Mouse (Mus musculus) spleen, postnatal 10 days (tissue): ENCODE measurements at regions not wholly inside any gene's neighbourhood (a gene's known extent, or its start where the extent isn't known, plus 50 kb on each side); places are given as distances from the start of the nearest gene placed in this dataset.
"Not testable (repeated sequence)": the region's sequence is repeated elsewhere in the genome, so short reads cannot be mapped to it uniquely, and the experiment has no call there.

Experiments
- DNase-seq, 2 experiments: peaks; one replicate each; pipeline ENCODE4 v3.0.0; 2021 to 2022; ENCODE audit warnings: low spot score in 2 of 2

DNA sequence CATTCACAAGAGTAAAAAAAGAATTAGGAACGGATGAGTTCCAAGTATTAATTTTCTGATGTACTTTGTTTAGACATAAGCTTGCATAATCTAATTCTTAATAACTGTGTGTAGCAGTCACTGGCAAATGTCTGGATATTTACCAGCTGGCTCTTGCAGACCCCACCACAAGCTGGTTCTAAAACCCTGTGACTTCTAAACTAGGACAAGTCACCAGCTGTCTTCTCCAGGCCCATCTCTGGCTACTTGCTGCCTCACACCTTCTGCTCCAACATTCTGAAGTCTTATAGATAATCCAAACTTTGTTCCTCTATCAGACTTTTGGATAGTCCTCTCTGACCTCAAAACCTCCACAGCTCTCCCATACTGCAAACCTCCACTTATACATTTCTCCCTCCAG, 189.9 kb upstream of the Rhobtb1 start:
- no peak for DNase-seq

DNA sequence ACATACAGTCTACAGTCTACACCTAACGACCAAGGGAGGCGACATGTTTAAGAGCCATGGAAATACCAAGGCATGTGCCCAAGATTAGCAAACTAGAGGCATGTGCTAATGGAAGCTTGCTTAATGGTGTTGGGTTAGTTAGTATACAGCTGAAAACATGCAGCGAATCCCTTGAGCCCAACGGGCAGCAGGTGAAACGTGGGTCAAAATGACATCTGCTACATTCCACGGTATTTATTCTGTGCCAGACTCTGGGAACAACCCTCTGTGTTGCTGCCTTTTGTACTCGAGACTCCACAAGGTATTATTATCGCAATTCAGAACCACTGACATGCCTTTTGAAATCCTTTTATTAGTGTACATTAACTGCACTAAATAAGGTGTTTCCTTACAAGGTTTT, 188.1 kb upstream of the Rhobtb1 start:
- DNase-seq = no peak

DNA sequence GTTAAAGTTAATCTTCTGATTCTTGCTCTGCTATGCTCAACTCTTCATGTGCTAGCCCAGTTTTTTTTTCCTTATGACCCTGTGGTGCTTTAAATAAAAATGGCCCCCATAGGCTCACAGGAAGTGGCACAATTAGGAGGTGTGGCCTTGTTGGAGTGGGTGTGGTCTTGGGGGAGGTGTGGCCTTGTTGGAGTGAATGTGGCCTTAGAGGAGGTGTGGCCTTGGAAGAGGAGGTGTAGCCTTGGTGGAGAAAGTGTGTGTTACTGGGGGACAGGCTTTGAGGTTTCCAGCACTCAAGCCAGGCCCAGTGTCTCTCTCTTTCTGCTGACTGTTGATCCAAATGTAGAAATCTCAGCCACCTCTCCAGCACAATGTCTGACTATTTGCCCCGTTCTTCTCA, 186.0 kb upstream of the Rhobtb1 start:
- no peak for DNase-seq

DNA sequence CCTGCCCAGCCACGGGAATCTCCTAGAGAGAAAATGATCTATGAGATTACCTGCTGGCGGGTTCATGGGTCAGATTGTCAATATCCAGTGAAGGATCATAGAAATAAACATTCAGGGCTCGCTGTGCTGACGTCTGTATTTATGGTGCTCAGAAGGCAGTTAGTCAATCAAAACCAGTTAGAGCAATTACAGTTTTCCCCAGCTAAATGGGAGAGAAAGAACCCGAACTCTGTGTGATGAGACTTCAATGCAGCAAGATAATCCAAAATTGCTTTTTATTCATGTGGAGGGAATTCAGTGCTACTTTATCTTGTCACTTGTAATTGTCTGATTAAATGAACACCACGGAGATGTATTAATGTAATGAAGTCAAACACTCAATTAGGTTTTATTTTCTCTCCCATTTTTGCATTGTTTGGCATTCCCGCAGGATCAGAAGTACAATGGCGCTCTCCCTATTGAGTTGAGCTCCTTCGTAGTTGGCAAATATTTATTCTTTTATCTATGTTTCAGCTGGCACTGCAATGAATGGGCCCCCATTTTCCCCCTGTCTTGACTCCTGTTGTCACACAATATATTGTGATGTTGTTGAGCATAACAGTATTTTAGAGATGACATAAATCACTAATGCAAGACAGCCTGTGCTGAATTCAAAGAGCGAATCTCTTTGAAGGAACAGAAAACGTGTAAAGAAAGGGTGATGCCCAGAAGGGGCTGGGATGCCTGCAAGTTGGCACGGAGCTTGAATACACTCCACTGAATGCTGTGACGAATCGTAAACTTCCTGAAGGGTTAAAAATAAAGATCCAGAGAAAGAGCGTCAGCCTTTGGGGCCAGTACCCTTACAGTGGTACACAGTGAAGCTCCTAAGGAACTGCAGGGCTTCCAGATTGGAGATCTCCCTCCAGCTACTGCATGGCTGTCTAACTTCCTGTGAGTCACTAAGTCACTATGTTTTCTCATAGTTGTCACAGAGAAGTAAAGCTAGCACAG, 183.0 kb upstream of the Rhobtb1 start:
- no peak for DNase-seq

DNA sequence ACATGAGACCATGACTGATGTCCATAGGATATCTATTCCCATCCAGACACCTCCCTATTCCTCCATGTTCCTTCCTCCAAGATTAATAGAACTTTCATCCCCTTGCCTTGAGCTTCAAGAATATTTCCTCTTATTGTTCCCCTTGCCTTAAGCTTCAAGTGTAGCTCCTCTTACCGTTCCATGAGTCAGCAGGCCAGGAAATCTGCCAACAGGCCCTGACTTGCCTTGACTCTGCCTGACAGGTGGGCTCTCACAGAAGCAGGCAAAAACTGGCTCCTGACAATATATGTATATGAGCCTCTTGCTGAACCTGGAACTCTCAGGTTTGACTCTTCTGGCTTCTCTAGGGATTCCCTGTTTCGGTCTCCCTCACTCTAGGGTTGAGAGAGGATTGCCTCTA, 180.7 kb upstream of the Rhobtb1 start:
- no peak for DNase-seq

DNA sequence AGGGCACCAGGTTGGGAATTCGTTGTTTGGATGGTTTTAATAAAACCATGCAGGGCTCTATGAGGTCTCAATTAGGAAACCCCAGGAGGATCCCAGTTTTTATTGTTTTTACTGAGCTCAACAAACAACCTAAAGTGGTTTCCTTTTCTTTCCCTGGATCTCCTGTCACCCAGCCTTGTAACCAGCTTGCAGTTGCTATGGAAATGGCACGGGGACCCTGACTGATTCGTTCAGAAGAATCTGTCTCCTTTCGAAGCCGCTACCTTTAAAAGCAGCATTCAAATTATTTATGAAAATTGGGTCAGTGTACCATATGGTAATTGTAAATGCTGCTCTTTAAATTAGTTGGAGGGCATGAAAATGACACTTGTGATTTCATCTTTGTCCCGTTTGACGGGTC, 176.5 kb upstream of the Rhobtb1 start:
- no peak for DNase-seq

DNA sequence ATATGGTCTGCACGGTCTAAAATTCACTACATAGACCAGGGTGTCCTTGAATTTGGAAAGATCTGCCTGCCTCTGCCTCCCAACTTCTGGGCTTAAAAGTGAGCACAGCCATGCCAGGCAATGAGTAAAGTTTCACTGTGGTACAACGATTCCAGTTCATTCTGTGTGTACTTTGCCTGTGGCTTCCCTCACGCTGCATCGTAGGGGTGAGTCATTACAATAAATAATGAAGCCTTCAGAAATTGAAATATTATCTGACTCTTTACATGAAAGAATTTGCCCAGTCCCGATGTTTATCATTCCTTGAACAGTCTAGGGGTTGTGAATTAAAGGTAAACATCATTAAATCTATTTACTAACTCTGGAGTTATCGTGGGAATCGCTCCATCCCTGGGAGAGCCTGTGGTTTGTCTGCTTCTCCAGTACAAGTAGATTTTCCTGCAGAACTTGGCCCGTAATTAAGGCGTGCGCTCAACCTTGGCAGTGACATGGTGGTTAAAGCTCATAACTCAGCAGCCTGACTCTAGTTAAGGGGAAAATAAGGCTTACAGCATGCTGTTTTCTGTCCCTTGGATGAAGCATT, 174.7 kb upstream of the Rhobtb1 start:
- no peak for DNase-seq

DNA sequence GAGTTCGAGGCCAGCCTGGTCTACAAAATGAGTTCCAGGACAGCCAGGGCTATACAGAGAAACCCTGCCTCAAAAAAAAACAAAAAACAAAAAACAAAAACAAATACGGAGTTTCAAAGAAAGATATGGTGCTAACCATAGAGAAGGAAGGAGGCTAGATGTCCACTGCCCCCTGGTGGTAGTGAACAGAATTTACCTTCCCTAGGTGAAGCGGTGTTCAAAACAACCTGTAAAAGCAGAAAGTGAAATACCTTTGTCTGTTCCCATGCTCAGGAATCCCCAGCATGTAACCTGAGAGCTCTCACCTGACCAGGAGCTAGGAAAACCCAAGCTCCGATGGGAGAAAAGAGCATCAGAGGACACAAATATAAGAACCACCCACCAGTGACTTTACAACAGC, 173.1 kb upstream of the Rhobtb1 start:
- DNase-seq = peak in 1 of 2 experiments; percentile 22

DNA sequence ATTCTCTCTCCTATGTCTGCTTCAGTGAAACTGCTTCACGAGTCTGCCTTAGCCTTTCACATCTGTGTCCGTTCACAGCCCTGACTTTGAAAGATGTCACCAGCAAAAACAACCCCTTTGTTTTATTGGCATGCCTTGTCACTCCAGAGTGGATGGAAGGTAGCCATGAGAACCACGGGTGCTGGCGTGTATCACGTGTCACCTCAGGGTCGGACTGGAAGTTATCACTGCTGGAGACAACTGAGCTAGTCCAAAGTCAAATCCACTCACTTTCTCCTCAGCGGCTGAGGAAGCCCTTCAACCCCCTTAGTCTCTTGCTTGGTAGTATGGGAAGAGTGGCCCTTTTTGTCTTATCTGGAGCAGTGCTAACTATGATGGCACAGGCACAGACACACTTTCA, 171.3 kb upstream of the Rhobtb1 start:
- no peak for DNase-seq

DNA sequence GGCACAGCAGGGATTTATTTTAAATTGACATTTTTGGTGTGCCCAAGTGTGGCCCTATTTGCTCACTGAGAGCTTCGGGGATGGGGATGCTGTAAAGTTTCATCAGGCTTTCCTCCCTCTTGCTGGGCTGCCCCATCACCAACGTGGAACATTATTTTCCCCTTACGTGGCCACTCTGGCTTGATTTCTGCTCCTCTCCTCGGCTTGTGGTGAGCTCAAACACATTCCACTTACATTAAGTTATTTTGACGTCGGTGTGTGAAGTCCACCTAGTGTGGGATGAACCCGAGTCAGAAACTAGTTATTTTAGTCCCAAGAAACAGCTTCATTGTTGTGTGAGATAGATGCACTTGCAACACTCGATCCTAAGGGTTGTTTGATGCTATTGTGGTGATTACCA, 168.9 kb upstream of the Rhobtb1 start:
- no peak for DNase-seq

DNA sequence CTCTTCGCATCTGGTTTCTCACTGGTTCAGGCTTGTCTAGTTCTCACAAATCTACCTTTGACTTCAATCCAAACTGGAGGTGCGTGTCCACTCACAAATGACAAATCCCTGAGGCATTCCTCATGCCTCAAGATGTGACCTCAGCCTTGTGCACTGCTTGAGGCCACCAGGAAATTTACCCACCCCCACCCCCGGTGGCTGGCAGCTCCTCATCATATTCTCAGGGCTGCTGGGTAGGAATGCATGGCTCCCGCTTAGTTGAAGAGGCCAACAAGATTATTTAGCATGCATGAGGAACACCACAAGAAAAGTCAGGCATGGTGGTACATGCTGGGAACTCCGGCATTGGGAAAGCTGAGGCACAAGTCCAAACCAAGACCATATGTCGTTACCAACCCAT, 160.7 kb upstream of the Rhobtb1 start:
- DNase-seq = no peak

DNA sequence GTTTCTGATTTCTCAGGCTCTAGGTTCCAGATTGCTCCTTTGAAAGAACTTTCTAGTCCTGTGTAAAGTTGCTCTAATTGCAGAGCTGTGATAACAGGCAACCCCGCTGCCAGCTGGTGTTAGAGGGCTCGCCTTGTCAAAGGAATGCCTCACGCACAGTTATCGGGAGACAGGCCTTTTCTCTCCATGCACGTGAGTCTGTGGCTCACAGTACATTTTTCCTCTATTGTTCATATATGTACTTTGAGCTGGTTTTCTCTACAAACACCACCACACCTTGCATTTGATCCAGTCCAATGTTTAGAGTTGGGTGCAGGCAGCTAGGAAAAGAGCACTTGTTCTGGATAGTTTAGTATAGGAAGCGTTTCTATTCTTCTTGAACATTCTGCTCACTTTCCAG, 151.6 kb upstream of the Rhobtb1 start:
- DNase-seq = no peak

DNA sequence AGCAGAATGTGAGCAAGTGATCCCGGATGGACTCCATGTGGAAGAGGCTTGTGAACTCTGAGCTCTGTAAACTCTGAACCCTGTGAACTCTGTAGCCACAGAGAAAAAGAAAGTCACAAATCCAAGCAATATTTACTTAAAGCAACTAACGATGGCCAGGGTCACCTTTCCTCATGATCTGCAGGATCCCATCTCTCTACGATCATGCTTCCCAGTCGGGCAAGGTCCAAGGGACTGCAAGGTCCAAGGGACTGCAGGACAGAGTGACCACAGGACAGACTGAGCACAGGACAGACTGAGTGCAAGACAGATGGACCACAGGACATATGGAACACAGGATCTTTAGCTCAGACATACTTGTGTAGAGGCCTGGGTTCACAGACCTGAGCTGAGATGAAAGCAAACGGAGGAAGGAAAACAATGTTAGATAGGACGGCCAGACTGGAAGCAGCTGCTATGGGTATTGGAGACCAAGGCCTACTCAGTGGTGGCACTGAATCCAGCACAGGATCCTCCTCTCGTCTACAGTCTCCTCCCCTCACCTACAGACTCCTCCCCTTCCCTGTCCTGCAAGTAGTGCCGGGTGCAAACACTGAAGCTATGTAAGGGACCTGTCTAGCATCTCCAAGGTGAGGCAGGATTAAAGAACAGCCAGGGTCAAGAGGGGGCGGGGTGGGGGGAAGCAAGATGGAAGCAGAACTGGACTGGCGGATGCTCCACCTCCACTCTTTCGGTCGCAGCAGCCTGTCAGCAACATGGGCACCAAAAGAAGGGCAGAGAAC, 149.4 kb upstream of the Rhobtb1 start:
- no peak for DNase-seq

DNA sequence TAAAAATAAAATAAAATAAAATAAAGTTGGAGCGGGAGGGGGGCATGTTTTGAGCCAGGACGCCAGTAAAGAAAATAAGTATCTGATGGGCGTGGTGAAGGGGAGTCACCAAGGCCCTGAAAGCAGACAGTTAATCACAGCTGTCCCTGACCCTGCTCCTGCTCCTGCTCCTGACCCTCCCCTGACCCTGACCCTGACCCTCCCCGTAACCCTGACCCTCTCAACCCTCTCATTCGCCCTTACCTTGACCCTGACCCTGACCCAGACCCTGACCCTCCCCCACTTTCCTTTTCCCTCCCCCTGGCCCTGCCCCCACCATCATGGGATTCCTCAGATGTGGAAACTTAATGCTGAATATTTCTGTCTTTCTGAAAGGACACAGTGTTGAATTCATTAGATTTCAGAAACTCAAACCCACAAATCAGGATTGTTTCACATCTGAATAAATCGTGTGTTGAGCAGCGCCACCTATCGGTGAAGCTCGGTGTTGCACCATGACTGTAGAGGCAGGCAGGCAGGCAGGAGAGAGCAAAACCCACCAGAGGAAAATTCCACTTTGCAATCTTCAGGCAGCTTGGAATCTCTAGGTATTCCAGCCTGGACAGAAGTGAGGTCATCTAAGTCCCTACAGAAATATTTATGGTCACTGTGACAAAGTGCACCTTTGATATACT, 145.9 kb upstream of the Rhobtb1 start:
- DNase-seq = peak; percentile 45 to 81

DNA sequence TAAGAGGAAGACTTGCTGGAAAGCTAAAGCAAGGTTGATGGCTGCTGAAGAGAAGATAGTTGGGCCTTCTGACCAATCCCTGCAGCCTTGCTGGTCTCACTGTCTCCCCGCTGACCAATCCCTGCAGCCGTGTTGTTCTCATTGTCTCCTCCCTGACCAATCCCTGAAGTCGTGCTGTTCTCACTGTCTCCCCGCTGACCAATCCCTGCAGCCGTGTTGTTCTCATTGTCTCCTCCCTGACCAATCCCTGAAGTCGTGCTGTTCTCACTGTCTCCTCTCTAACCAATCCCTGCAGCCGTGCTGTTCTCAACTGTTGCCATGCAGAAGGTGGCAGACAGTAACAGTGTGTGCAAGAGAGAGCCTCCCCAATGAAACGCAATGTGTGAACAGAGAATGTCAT, 142.6 kb upstream of the Rhobtb1 start:
- DNase-seq = not testable (repeated sequence)

DNA sequence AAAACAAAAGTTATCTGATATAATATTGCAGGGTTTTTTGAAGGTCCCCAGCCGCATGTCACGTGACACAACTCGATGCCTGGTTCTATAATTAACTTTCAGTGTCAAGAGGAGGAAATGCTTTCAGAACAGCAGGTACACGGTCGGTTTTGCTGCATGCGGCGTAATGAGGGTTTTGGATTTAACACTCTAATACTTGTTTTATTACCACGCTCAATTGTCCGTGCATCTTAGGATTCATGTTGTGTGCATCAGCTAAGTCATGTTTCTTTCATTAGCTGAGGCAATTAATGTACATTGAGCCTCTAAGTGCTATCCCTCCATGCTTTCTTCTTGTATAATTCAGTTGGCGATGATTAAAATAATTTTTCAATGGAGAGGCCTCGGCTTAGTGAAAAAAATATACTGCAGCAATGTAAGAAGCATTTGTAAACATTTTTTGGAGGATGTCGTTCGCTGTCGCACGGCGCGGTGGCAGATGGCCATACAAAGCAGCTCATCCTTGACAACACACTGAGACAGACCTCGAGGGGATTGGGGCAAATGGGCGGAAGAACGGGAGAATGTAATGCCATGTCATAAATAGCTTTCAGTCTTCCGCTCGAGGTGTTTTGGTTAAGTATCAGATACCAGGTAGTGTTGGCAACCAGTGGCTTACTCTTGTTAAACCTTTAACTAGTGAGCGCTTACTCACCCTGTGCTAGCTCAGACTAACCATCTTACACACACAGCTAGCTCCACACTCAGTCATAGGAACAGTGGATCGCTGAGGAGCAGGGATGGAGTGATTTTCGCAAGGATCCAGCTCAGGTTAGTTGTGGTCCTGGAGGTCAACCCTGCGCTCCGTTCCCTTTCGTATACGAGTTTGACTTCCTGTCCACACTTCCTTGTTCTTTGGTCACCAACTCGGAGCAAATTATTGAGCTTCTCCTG, 130.2 kb upstream of the Rhobtb1 start:
- no peak for DNase-seq

DNA sequence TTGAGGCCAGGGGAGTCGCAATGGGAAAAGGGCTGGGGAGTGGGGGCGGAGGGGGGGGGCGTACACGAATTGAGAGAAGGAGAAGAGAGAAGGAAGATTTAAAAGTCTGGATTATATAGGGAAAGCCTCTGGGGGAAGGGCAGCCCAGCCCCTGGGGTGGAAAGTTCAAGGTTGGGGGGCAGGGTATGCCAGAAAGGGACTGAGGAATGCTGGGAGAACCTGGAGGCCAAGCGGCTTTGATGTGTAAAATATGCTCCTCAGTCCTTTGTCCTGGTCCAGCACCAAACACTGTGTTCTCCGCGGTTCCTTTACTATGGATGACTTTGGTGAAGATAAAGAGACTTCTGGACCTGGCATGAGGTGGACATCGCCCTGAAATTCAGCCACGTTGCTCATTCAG, 117.8 kb upstream of the Rhobtb1 start:
- DNase-seq = no peak

DNA sequence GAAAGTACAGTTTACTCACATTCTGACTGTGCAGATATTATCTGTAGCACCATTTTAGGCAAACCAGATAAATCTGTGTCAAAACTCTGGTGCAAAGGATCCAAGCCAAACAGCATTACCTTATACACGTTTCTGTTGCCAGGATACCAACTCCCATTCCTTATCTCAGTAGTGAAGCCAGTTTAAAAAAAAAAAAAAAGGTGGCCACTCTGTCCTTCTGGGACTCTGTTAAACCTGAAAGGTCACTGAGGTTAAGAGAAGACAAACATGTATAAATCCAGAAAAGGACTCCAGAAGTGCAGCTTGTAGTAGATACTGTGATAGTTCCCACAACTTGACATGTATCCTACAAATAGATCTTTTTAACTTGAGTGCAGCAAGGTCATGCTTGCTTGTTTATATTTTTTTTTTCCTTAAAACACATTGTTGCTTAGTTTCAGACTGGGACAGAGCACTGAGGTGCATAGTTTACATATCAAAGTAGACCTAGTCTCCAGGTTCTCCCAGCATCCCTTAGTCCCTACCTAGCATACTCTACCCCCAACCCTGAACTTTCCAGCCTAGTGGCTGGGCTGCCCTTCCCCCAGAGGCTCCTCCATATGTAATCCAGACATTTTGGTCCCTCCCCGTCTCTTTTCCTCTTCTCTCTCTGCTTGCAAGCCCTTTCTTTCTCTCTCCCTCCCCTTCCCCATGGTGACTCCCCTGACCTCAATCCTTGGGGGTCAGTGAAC, 116.7 kb upstream of the Rhobtb1 start:
- no peak for DNase-seq

DNA sequence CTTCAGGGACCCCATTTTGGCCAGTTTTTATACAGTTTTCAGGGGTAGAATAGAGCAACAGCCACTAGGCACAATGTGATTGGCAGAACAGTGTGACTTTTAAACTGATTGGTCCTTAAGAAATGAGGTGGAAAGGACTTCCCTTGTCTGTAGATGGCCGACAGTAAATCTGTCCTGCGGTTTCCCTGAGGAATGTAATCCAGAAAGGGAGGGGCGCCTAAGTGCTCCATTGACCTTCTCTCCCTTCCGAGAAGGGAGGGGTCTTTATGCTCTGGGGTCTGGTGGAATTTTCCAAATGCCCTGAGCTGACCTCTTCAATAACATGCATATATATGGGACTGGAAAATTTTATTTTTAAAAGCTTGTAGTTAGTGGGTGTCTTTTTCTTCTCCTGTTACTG, 115.7 kb upstream of the Rhobtb1 start:
- not testable (repeated sequence) for DNase-seq

DNA sequence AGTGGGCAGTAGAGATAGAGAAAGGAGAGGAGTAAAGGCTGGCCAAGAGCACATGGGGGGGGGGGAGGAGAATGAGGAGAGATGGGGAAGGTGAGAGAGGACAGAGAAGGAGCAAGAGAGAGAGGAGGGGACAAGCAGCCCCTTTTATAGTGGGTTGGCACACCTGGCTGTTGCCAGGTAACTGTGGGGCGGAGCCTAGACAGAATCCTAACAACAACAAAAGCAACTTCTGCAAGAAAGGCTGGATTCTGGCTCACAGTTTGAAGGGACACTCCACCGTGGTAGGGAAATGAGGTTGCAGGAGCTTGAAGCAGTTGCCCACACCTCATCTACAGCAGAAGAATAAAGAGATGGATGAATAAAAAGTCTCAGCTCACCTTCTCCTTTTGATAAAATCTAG, 115.1 kb upstream of the Rhobtb1 start:
- no peak for DNase-seq
